Mouse (Mus musculus): Measurements from ENCODE around the gene Pdzd2.

- TF ChIP-seq GATA1 (IDR thresholded peaks at IDR 0.05; ENCODE audit: borderline replicate concordance, low read length) (no peak), FLI1 (IDR thresholded peaks at IDR 0.05; ENCODE audit: low read length) (no peak)
Observed at GRCm38 (mm10) chr15:12553211-12553610, 186.5 kb downstream of the Pdzd2 start.

All from megakaryocyte, embryonic 14.5 days (primary cell).